Mouse (Mus musculus) MEL (cell line): ENCODE measurements around the gene Tbr1.

Source experiments
- POLR2A ChIP-seq, 2 experiments: IDR thresholded peaks; 2 replicates each; pipeline ENCODE4 v1.6.1; 2011 to 2012; ENCODE audit warnings: low read length in 2 of 2, mild to moderate bottlenecking in 2 of 2, control low read depth in 1 of 2, improper control_type of control experiment in 1 of 2, low read depth in 1 of 2, moderate library complexity in 1 of 2; ENCODE audit not compliant: control insufficient read depth in 1 of 2, insufficient read depth in 1 of 2, poor library complexity in 1 of 2
- USF2 ChIP-seq, 2 experiments: IDR thresholded peaks; 2 replicates each; pipeline ENCODE4 v1.6.1; 2011 to 2012; ENCODE audit warnings: improper control_type of control experiment in 2 of 2, low read length in 2 of 2, borderline replicate concordance in 1 of 2, inconsistent platforms in 1 of 2, low read depth in 1 of 2, mild to moderate bottlenecking in 1 of 2; ENCODE audit not compliant: insufficient read depth in 1 of 2

DNA sequence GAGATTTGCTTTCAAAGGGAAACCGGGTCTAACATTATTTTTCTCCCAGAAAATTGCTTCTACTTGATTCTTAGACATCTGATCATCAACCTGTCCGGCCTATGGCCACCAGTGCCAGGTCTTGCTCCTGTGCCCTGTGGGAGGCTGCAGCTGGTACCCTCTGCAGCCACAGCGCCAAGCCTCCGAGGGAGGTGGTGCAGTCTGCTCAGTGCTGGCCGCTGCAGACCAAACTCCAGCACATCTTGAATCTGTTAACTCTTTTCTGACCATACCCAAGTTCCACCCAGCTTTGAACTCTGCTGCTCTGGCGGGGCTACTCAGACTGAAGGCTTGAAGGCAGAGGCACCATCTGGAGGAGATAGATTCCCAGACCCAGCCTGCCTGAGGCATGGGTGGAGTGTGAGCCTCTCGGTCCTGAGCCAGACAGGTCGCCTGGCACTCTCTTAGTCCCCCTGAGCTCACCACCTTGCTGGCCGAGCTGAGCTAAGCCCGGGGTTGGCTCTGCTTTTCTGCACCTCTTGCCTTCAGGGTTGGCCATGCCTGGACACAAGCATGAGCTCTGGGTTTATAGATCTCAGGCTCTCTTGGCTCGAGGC is at the start of gene Tbr1:
- TF ChIP-seq POLR2A (IDR thresholded peaks at IDR 0.05; ENCODE audit: control insufficient read depth in 1 of 2, insufficient read depth in 1 of 2, low read depth in 1 of 2, low read length in 2 of 2, poor library complexity in 1 of 2): no peak
- no peak for TF ChIP-seq USF2 (IDR thresholded peaks at IDR 0.05; ENCODE audit: borderline replicate concordance in 1 of 2, insufficient read depth in 1 of 2, low read depth in 1 of 2, low read length in 2 of 2)
